ENCODE assay signal across 1 mouse cellular context in the genomic region with DNA sequence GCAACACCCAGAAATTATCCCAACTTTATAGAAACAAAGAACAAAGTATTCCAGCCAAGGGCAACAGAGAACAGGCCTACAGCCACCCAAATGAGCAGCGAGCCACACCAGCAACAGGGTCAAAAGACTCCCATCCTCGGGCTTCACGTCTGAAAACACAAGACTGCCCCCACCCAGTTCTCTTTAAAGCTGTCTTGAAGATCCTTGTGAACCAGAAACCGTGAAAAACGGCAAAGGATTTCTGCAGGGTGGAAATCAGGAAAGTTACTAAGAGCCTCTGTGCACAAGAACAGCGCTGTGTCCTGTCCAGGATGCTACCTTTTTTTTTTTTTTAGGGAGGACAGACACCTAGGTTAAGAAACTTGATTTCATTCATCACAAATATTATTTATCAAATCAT.
TF ChIP-seq lines count a peak whose summit lies in the region.

No protein-coding gene starts in this region.

TF ChIP-seq in CH12.LX, 34 proteins besides CTCF, POLR2A, EP300 and RAD21:
- TF ChIP-seq RCOR1 (conservative IDR thresholded peaks at IDR 0.05; ENCODE audit: low read depth, low read length) (0 out of 2 replicates have a peak, but pooled peaks have one; percentile 44), BHLHE40 (IDR thresholded peaks at IDR 0.05; ENCODE audit: low read depth, low read length) (no peak), MAZ (IDR thresholded peaks at IDR 0.05; ENCODE audit: low read depth, low read length) (0 out of 2 replicates have a peak, but pooled peaks have one; percentile 1), ZKSCAN1 (IDR thresholded peaks at IDR 0.05; ENCODE audit: borderline replicate concordance, low read depth, low read length) (no peak), ZNF384 (IDR thresholded peaks at IDR 0.05; ENCODE audit: low read depth, low read length) (peak; percentile 19; the same call in 1 of the 2 replicates)
